Mouse (Mus musculus) forebrain, embryonic 12.5 days (tissue): ENCODE results near the gene Ccdc125. TPM values are rescaled to one million over a fixed set of nuclear protein-coding genes. Genes with fewer than 3 reads are reported as not detected.
"Not testable (repeated sequence)": the region's sequence is repeated elsewhere in the genome, so short reads cannot be mapped to it uniquely, and the experiment has no call there.

Experiments used
- ATAC-seq: fragments of 200-750 bp; cut with Nextera tagmentation; 2 replicates; pipeline ENCODE4 v1.8.0; 2017; ENCODE audit warnings: moderate TSS enrichment; ENCODE audit not compliant: low FRiP score
- H3K27ac ChIP-seq: fragments of 300-500 bp; sonication (generic); 2 replicates; pipeline ENCODE4 v1.5.1; 2016; ENCODE audit warnings: mild to moderate bottlenecking
- H3K27me3 ChIP-seq: fragments of 300-500 bp; sonication (generic); 2 replicates; pipeline ENCODE4 v1.6.1; 2016; ENCODE audit warnings: mild to moderate bottlenecking
- H3K36me3 ChIP-seq: fragments of 300-500 bp; sonication (generic); replicated peaks from 2 replicates; pipeline ENCODE4 v1.6.1; 2016; ENCODE audit warnings: mild to moderate bottlenecking
- H3K4me1 ChIP-seq: fragments of 300-500 bp; sonication (generic); 2 replicates; pipeline ENCODE4 v1.6.1; 2016
- H3K4me2 ChIP-seq: fragments of 300-500 bp; sonication (generic); 2 replicates; pipeline ENCODE4 v1.6.1; 2016; ENCODE audit warnings: mild to moderate bottlenecking, moderate library complexity
- H3K4me3 ChIP-seq: fragments of 300-500 bp; sonication (generic); replicated peaks from 2 replicates; pipeline ENCODE4 v1.5.1; 2016; ENCODE audit warnings: mild to moderate bottlenecking
- H3K9ac ChIP-seq: fragments of 300-500 bp; sonication (generic); 2 replicates; pipeline ENCODE4 v1.6.1; 2016; ENCODE audit warnings: mild to moderate bottlenecking
- H3K9me3 ChIP-seq: fragments of 300-500 bp; sonication (generic); 2 replicates; pipeline ENCODE4 v1.6.1; 2016
- WGBS: fragments of 180-500 bp; shearing (Covaris S2); methylation state at CpG from one replicate; pipeline ENCODE4 v1.1.7; 2016; 5-methylcytosine and 5-hydroxymethylcytosine counted together
- polyA plus RNA-seq: library from polyadenylated mRNA; unstranded; fragments of >200 nt; fragmentation: Nextera tagmentation; extraction: Ambion mirVana; gene quantifications from 2 replicates; pipeline ENCODE4 v1.2.1, GENCODE M21; 2016

Gene Ccdc125
- polyA plus RNA-seq, 1 experiment from 2014 or later, result 3.1 TPM

- Histone ChIP-seq H3K27ac (no peak overlapping the region), H3K9me3 (no peaks in the 10 kb centered on the region), H3K27me3 (no peaks in the 10 kb centered on the region), H3K9ac (no peak overlapping the region), H3K4me2 (no peak overlapping the region), H3K4me3 (no peak overlapping the region), H3K36me3 (peaks cover 16% of the 10 kb centered on the region), H3K4me1 (peaks cover 16% of the 10 kb centered on the region)
- 94% methylated on average over 5 of the region's 5 CpGs for WGBS
- ATAC-seq, result no peak
Observed at GRCm38 (mm10) chr13:100728086-100728485, 58.6 kb downstream of the Ccdc125 start.

- Histone ChIP-seq H3K36me3 (peaks cover 16% of the 10 kb centered on the region), H3K4me1 (peaks cover 16% of the 10 kb centered on the region)
- H3K27ac ChIP-seq, H3K27me3 ChIP-seq, H3K9me3 ChIP-seq, ATAC-seq, H3K9ac ChIP-seq, H3K4me3 ChIP-seq, H3K4me2 ChIP-seq: not testable (repeated sequence)
- WGBS, result 91% methylated on average over 4 of the region's 4 CpGs
Observed at GRCm38 (mm10) chr13:100728530-100728929, 59.0 kb downstream of the Ccdc125 start.

DNA sequence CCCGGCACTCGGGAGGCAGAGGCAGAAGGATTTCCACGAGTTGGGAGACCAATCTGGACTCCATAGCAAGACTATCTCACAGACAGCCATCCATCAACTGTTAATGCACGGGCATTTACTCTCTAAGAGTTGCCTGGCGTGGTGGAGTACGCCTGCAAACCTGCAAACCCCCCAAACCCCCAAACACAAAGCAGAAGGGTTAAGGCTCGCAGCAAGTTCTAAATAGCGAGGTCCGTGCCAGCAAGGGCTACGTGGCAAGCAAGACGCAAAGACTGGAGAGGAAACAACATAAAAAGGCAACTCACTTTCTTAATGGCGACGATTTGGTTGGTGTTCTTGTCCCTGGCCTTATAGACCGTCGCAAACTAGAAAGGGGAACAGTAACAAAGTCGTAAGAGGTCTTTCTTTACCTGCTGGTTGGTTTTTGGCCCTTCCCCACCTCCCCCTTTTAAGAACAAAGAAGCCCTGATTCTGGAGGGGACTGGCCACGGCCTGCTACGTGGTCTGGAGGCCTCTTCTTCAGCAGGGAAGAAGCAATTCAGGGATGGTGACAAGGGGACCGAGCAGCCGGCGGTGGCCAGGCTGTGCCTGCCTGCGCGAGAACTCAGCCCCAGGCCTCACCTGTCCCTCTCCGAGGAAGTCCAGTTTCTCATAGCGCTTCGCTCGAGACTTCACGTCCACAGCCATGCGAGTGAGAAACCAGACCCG, 60.8 kb downstream of the Ccdc125 start:
- Histone ChIP-seq H3K27me3 (no peaks in the 10 kb centered on the region), H3K9ac (peak overlapping the region; percentile 88), H3K9me3 (no peaks in the 10 kb centered on the region), H3K36me3 (peaks cover 19% of the 10 kb centered on the region), H3K4me3 (peak overlapping the region; percentile 87), H3K27ac (peak overlapping the region; percentile 91), H3K4me2 (peak overlapping the region; percentile 90), H3K4me1 (peaks cover 16% of the 10 kb centered on the region)
- 3% methylated on average over 30 of the region's 30 CpGs for WGBS
- ATAC-seq, result peak; percentile 91

- peak within 1 kb of the TSS; percentile 88 for H3K9ac ChIP-seq
- no peaks in the 10 kb centered on the region for H3K27me3 ChIP-seq
- H3K4me3 ChIP-seq, result peak within 1 kb of the TSS; percentile 87
- WGBS, result 0% methylated on average over 19 of the region's 19 CpGs
- peak within 1 kb of the TSS; percentile 91 for H3K27ac ChIP-seq
- ATAC-seq, result peak; percentile 100
- H3K36me3 ChIP-seq, result peaks cover 19% of the 10 kb centered on the region
- peak within 1 kb of the TSS; percentile 90 for H3K4me2 ChIP-seq
- peaks cover 16% of the 10 kb centered on the region for H3K4me1 ChIP-seq
- H3K9me3 ChIP-seq, result no peaks in the 10 kb centered on the region
Observed at GRCm38 (mm10) chr13:100730861-100731176, 61.3 kb downstream of the Ccdc125 start, which contains the start of gene Cdk7. Gene Cdk7 (minus strand): TSS chr13:100730939.

GRCm38 (mm10) chr13:100731462-100732046, 62.0 kb downstream of the Ccdc125 start:
- Histone ChIP-seq H3K4me1 (peaks cover 16% of the 10 kb centered on the region), H3K4me2 (peak overlapping the region; percentile 90; the same call in 1 of the 2 replicates), H3K36me3 (peaks cover 20% of the 10 kb centered on the region), H3K9ac (0 out of 2 replicates have a peak overlapping the region, but pooled peaks have one; percentile 27), H3K4me3 (peak overlapping the region; percentile 87; the same call in 1 of the 2 replicates)
- H3K27ac ChIP-seq, ATAC-seq, H3K27me3 ChIP-seq, H3K9me3 ChIP-seq: not testable (repeated sequence)
- 91% methylated on average over 6 of the region's 6 CpGs for WGBS

DNA sequence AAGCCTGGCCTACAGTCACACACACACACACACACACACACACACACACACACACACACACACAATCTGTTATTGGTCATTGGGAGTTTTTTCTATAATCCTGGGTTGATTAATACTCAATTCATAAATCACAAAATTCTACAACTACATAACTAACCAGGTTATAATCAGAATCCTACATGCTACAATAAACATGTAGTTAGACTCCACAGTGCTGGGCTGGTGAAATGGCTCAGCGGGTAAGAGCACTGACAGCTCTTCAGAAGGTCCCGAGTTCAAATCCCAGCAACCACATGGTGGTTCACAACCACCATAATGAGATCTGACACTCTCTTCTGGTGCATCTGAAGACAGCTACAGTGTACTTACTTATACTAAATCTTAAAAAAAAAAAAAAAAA, 63.2 kb downstream of the Ccdc125 start:
- Histone ChIP-seq H3K27me3 (no peaks in the 10 kb centered on the region), H3K9ac (no peak overlapping the region), H3K36me3 (peaks cover 22% of the 10 kb centered on the region), H3K27ac (no peak overlapping the region), H3K4me1 (peaks cover 14% of the 10 kb centered on the region), H3K9me3 (no peaks in the 10 kb centered on the region), H3K4me3 (no peak overlapping the region), H3K4me2 (no peak overlapping the region)
- WGBS, result 93% methylated on average over 2 of the region's 2 CpGs
- no peak for ATAC-seq

GRCm38 (mm10) chr13:100742831-100743230, 73.3 kb downstream of the Ccdc125 start:
- Histone ChIP-seq H3K4me1 (peaks cover 13% of the 10 kb centered on the region), H3K27ac (no peak overlapping the region), H3K4me3 (no peak overlapping the region), H3K9me3 (no peaks in the 10 kb centered on the region), H3K4me2 (no peak overlapping the region), H3K9ac (no peak overlapping the region), H3K27me3 (no peaks in the 10 kb centered on the region), H3K36me3 (peaks cover 4% of the 10 kb centered on the region; the same call in 1 of the 2 replicates)
- ATAC-seq, result no peak
- 95% methylated on average over 5 of the region's 5 CpGs for WGBS

DNA sequence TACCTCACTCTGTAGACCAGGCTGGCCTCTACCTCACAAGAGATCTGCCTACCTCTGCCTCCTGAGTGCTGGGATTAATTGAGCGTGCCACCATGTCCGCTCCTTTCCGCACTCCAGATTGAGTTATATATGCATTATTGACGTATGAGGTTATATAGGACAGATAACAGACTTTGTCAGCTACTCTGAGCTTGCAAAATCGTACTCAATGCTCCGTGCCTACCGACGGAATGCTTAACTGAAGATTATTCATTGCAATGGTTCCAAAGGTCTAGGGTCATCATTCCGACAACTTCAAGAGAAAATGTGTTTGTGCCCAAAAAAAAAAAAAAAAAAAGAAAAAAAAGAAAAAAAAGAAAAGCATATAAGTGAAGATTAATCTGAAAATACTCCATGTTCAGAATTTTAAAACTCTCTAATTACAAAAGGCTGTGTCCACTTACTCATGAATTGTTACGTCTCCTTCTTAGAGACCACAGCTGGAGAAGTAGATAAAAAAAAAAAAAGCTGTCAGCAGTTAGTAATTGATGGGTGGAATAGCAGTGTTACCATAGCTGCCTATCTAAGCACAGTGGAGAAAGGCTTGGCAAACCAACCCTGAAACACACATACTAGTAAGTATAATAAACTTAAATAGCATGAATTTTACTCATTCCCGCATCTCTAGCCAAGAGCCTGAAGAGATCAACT, 74.0 kb downstream of the Ccdc125 start:
- peaks cover 13% of the 10 kb centered on the region for H3K4me1 ChIP-seq
- H3K4me2 ChIP-seq, result peak overlapping the region; percentile 62
- peak overlapping the region; percentile 80 for H3K9ac ChIP-seq
- 75% methylated on average over 11 of the region's 11 CpGs for WGBS
- H3K27ac ChIP-seq, result peak overlapping the region; percentile 93
- H3K4me3 ChIP-seq, result peak overlapping the region; percentile 82
- no peaks in the 10 kb centered on the region for H3K27me3 ChIP-seq
- H3K9me3 ChIP-seq, result no peaks in the 10 kb centered on the region
- 0 out of 2 replicates have a peak, but pooled peaks cover 3% of the 10 kb centered on the region for H3K36me3 ChIP-seq
- peak; percentile 49 for ATAC-seq

DNA sequence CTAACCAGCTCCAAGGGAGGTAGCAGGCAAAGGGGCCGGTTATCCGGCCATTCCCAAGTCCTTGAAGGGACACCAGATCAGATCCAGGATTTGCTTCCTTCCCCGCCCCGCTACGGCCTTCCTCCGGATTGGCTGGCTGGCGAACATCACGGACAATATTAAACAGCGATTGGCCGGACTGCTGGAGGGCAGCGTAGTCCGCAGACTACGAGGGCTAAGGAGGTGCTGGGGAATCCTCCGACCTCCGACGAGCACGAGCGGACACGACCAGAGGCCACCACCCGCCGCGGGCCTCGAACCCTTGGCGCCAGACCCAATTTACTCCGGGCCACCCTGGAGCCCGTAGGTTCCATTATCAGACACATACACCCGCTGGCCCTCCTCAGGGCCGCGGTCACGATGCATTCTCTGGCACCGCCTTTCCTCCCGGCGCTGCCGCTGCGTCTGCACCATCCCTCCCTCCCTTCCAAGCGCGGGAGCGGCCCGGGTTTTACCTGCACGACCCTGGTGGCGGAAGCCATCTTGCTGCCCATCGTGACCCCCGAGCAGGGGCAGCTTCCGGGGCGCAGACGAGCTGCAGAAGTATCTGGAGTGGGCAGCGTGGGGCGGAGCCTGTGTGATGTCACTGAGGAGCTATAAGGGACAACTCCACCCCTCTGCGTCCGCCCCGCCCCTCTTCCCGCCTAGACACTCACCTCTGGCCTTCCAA, 74.7 kb downstream of the Ccdc125 start, which contains the start of gene Mrps36:
TSS of gene Mrps36 (minus strand) at position 624 of the 709 bp plus-strand sequence.
- Histone ChIP-seq H3K4me1 (peaks cover 13% of the 10 kb centered on the region), H3K9ac (peak within 1 kb of the TSS; percentile 80), H3K4me3 (peak within 1 kb of the TSS; percentile 82), H3K36me3 (no peaks in the 10 kb centered on the region), H3K27ac (peak within 1 kb of the TSS; percentile 93), H3K4me2 (peak within 1 kb of the TSS; percentile 62), H3K27me3 (no peaks in the 10 kb centered on the region), H3K9me3 (no peaks in the 10 kb centered on the region)
- peak; percentile 97 for ATAC-seq
- WGBS, result under 1% methylated on average over 52 of the region's 52 CpGs

DNA sequence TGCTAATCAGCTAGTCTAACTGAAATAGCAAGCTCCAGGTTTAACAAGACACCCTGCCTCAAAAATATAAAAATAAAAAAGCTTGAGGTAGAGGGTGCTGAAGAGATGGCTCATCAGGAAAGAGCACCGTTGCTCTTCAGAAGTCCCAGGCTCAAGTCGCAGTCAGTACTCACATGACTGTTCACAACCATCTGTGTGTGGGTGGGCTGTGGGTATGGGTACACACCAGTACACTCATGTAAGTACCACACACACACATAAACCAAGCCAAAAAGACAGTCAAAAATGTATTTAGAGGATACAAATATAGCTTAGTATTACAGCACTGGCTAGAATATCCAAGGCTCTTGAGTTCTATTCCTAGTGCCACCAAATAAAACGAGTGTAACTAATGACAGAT, 76.6 kb downstream of the Ccdc125 start:
- Histone ChIP-seq H3K9me3 (no peaks in the 10 kb centered on the region), H3K4me1 (peaks cover 13% of the 10 kb centered on the region), H3K4me3 (no peak overlapping the region), H3K4me2 (no peak overlapping the region), H3K27me3 (no peaks in the 10 kb centered on the region), H3K36me3 (no peaks in the 10 kb centered on the region), H3K27ac (no peak overlapping the region), H3K9ac (no peak overlapping the region)
- ATAC-seq, result no peak
- WGBS, result 84% methylated on average over 3 of the region's 3 CpGs
